Mouse (Mus musculus): ENCODE data around the gene Dbr1. TPM values are rescaled to one million over a fixed set of nuclear protein-coding genes. Genes with fewer than 3 reads are reported as not detected.

The Dbr1 gene
- polyA plus RNA-seq (2014; fragmentation: Nextera tagmentation; extraction: Ambion mirVana) = 32.1 and 33.9 TPM in 2 replicates

DNA sequence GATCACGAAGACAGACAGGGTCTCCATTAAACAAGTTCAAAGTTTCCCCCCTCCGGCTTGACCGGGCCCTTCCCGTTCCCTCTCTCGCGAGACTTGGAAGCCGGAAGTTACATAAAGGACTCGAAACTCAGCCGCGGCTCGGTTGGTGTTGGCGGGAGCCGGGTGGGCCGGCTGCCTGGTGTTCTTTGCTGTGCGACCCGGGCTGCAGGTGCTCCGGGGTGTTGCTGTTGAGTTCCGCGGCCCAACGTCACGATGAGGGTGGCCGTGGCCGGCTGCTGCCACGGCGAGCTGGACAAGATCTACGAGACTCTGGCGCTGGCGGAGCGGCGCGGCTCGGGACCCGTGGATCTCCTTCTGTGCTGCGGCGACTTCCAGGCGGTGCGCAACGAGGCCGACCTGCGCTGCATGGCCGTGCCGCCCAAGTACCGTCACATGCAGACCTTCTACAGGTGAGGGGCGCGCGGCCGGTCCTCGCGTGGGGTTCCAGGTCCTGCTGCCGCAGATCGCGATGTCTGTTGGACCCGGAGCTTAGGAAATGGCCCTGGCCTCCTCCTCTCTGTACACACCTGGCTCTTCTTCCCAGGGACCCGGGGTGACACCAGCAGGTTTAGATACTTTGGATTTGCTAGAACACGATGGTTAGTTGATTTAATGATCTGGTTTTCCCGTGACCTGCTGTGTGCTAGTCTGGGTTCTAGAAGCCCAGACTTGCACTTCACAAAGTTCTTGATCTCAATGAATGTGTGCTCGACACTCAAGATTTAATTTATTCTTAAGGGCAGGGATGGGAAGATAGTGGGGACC lies at the start of gene Dbr1:
Gene Dbr1 (plus strand): TSS at position 123 of the 804 bp plus-strand sequence.
- H3K27me3 ChIP-seq (ENCODE audit: insufficient read depth, low read length) = no peaks in the 10 kb centered on the region
- ATAC-seq (ENCODE audit: insufficient read depth) (peak; percentile 96), DNase-seq (peak; percentile 97)
- TF ChIP-seq CTCF (IDR thresholded peaks at IDR 0.05; ENCODE audit: low read depth) = no peak
- peak within 1 kb of the TSS; percentile 76 for H3K4me3 ChIP-seq (ENCODE audit: low read depth, low read length)
- peak within 1 kb of the TSS; percentile 74 for H3K27ac ChIP-seq (ENCODE audit: low read depth)
- peak within 1 kb of the TSS; percentile 90 for H3K9ac ChIP-seq
- H3K36me3 ChIP-seq (ENCODE audit: insufficient read depth) = peaks cover 13% of the 10 kb centered on the region
- H3K4me1 ChIP-seq (ENCODE audit: insufficient read depth) = peaks cover 5% of the 10 kb centered on the region; the same call in 1 of the 2 replicates
- WGBS = under 1% methylated on average over 57 of the region's 57 CpGs
- peak within 1 kb of the TSS; percentile 81 for H3K4me2 ChIP-seq
- H3K9me3 ChIP-seq (ENCODE audit: low read depth, low read length) = no peaks in the 10 kb centered on the region

DNA sequence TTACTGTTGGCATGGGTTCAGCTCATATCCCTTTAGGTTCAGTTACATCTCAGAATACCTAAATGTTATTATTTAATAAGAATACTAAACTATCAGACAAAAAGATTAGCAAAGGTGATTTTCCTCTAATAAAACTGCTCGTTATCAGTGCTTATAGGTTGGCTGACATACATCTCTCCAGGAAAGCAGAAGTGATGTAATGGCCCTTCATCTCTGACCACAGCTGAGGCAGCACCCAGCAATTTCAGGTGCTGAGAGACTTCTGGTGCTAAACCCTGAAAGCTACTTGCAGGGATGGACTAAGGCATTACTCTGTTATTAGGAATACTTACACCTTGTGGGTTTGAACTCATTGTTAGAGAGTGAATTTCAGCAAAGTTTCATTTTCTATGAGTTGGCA lies 43.7 kb upstream of the Dbr1 start:
- WGBS = 83% methylated on average over 1 of the region's 1 CpGs
- Histone ChIP-seq H3K4me2 (no peak overlapping the region), H3K9me3 (ENCODE audit: low read depth, low read length) (no peaks in the 10 kb centered on the region), H3K9ac (no peak overlapping the region), H3K27me3 (ENCODE audit: insufficient read depth, low read length) (no peaks in the 10 kb centered on the region), H3K36me3 (ENCODE audit: insufficient read depth) (peaks cover 58% of the 10 kb centered on the region), H3K4me3 (ENCODE audit: low read depth, low read length) (no peak overlapping the region), H3K4me1 (ENCODE audit: insufficient read depth) (no peaks in the 10 kb centered on the region), H3K27ac (ENCODE audit: low read depth) (no peak overlapping the region)
- ATAC-seq (ENCODE audit: insufficient read depth) (no peak), DNase-seq (no peak)
- TF ChIP-seq CTCF (IDR thresholded peaks at IDR 0.05; ENCODE audit: low read depth) = no peak

DNA sequence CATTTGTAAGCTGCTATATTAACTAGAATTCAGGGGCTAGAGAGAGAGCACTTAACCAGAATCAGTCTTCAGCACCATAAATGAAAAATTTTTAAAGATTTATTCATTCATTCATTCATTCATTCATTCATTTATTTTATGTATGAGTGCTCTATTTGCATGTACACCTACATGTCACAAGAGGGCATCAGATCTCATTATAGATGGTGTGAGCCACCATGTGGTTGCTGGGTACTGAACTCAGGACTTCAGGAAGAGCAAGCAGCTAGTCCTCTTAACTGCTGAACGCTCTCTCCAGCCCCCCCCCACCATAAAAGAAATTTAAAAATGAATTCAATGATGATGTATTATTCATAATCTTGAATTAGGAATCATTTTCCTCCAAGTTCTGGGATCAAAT lies 29.3 kb upstream of the Dbr1 start:
- 94% methylated on average over 1 of the region's 1 CpGs for WGBS
- no peak overlapping the region for H3K4me2 ChIP-seq
- DNase-seq = no peak
- H3K4me1 ChIP-seq (ENCODE audit: insufficient read depth) = no peaks in the 10 kb centered on the region
- no peak overlapping the region for H3K27ac ChIP-seq (ENCODE audit: low read depth)
- no peaks in the 10 kb centered on the region for H3K36me3 ChIP-seq (ENCODE audit: insufficient read depth)
- TF ChIP-seq CTCF (IDR thresholded peaks at IDR 0.05; ENCODE audit: low read depth) = no peak
- no peak overlapping the region for H3K4me3 ChIP-seq (ENCODE audit: low read depth, low read length)
- no peaks in the 10 kb centered on the region for H3K27me3 ChIP-seq (ENCODE audit: insufficient read depth, low read length)
- no peak for ATAC-seq (ENCODE audit: insufficient read depth)
- no peak overlapping the region for H3K9ac ChIP-seq
- H3K9me3 ChIP-seq (ENCODE audit: low read depth, low read length) = no peaks in the 10 kb centered on the region

DNA sequence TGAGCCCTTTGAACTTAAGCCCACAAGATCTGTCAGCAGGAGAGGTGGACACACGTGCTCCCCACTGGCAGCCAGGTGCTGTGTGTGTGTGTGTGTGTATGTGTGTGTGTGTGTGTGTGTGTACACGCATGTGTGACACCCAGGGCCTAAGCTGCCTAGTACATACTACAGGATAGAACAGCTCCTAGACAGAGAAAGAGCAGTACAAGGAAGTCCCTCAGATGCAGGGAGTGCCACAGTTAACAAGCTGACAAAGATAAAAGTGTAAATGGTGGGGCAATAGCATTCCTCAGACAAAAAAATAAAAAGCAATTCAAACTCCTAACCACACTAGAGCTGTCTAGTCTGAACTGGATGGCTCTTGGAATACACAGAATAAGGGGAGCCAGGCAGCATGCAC lies 23.5 kb upstream of the Dbr1 start:
- Histone ChIP-seq H3K36me3 (ENCODE audit: insufficient read depth) (no peaks in the 10 kb centered on the region), H3K9ac (no peak overlapping the region), H3K4me2 (no peak overlapping the region), H3K9me3 (ENCODE audit: low read depth, low read length) (no peaks in the 10 kb centered on the region), H3K4me3 (ENCODE audit: low read depth, low read length) (no peak overlapping the region), H3K4me1 (ENCODE audit: insufficient read depth) (no peaks in the 10 kb centered on the region), H3K27me3 (ENCODE audit: insufficient read depth, low read length) (no peaks in the 10 kb centered on the region), H3K27ac (ENCODE audit: low read depth) (no peak overlapping the region)
- no peak for TF ChIP-seq CTCF (IDR thresholded peaks at IDR 0.05; ENCODE audit: low read depth)
- WGBS = 67% methylated on average over 2 of the region's 2 CpGs
- ATAC-seq (ENCODE audit: insufficient read depth) (no peak), DNase-seq (no peak)

DNA sequence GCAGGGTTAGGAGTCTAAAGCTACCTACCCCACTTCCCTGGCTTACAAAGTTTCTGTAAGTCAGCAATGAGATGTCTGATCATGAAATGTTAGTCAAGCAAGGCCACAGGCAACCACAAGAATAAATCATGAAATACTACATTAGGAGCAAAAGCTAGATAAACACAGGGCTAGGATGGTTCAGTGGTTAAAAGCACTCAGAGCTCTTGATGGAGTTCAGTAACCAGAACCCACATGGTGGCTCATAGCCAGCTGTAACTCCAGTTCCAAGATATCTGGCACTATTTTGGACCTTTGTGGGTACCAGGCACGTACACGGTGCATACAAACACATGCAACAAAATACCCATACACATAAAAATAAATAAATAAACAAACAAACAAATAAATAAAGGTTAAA lies 22.6 kb upstream of the Dbr1 start:
- Histone ChIP-seq H3K27me3 (ENCODE audit: insufficient read depth, low read length) (no peaks in the 10 kb centered on the region), H3K4me1 (ENCODE audit: insufficient read depth) (no peaks in the 10 kb centered on the region), H3K9ac (no peak overlapping the region), H3K27ac (ENCODE audit: low read depth) (no peak overlapping the region), H3K9me3 (ENCODE audit: low read depth, low read length) (no peaks in the 10 kb centered on the region), H3K4me2 (no peak overlapping the region), H3K4me3 (ENCODE audit: low read depth, low read length) (no peak overlapping the region), H3K36me3 (ENCODE audit: insufficient read depth) (no peaks in the 10 kb centered on the region)
- WGBS = 83% methylated on average over 2 of the region's 2 CpGs
- DNase-seq (no peak), ATAC-seq (ENCODE audit: insufficient read depth) (no peak)
- TF ChIP-seq CTCF (IDR thresholded peaks at IDR 0.05; ENCODE audit: low read depth) = no peak

DNA sequence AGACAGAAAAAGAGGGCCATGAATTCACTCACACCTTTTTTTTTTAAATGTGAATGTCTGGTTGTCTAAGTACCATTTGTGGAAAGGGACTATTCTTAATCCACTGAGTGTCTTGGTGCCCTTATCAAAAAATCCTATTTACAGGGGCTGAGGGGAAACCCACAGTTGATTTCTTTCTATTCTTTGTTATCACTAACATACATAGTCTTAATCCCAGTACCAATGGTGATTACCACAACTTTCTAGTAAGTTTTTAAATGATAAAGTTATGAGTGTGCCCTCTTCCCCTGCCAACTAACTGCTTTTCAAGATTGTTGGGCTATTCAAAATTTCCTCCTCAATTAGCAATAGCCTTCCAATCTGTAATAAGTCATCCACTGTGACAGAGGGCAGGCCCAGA lies 21.5 kb upstream of the Dbr1 start:
- H3K4me3 ChIP-seq (ENCODE audit: low read depth, low read length) = no peak overlapping the region
- TF ChIP-seq CTCF (IDR thresholded peaks at IDR 0.05; ENCODE audit: low read depth) = no peak
- no peaks in the 10 kb centered on the region for H3K9me3 ChIP-seq (ENCODE audit: low read depth, low read length)
- H3K9ac ChIP-seq = no peak overlapping the region
- no peaks in the 10 kb centered on the region for H3K36me3 ChIP-seq (ENCODE audit: insufficient read depth)
- no peaks in the 10 kb centered on the region for H3K27me3 ChIP-seq (ENCODE audit: insufficient read depth, low read length)
- ATAC-seq (ENCODE audit: insufficient read depth) = no peak
- H3K4me2 ChIP-seq = no peak overlapping the region
- no peak overlapping the region for H3K27ac ChIP-seq (ENCODE audit: low read depth)
- no peaks in the 10 kb centered on the region for H3K4me1 ChIP-seq (ENCODE audit: insufficient read depth)
- no peak for DNase-seq

DNA sequence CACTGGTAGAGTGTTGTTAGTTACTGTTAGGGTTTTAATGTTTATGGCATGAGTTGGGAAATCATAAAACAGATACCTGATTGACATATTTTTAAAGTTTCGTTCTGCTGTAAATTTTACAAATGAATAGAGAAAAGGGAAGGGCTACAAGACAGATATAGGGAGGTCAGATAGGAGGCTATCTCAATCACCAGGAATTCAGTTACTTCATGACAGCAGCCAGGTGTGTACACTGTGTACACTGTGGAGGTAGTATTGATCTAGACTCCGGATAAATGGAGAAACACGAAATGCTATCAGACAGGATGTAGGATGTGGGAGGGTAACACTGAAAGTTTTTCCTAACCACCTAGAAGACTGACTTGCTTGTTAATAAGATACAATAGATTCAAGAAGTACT lies 20.3 kb upstream of the Dbr1 start:
- no peak for TF ChIP-seq CTCF (IDR thresholded peaks at IDR 0.05; ENCODE audit: low read depth)
- ATAC-seq (ENCODE audit: insufficient read depth) (no peak), DNase-seq (no peak)
- no peaks in the 10 kb centered on the region for H3K4me1 ChIP-seq (ENCODE audit: insufficient read depth)
- H3K9ac ChIP-seq = no peak overlapping the region
- WGBS = 81% methylated on average over 3 of the region's 3 CpGs
- H3K9me3 ChIP-seq (ENCODE audit: low read depth, low read length) = no peaks in the 10 kb centered on the region
- no peak overlapping the region for H3K4me2 ChIP-seq
- no peaks in the 10 kb centered on the region for H3K27me3 ChIP-seq (ENCODE audit: insufficient read depth, low read length)
- no peaks in the 10 kb centered on the region for H3K36me3 ChIP-seq (ENCODE audit: insufficient read depth)
- H3K27ac ChIP-seq (ENCODE audit: low read depth) = no peak overlapping the region
- H3K4me3 ChIP-seq (ENCODE audit: low read depth, low read length) = no peak overlapping the region
